Mouse (Mus musculus): ENCODE results near the gene Memo1. TPM values are rescaled to one million over a fixed set of nuclear protein-coding genes. Genes with fewer than 3 reads are reported as not detected.
"Not testable (repeated sequence)": the region's sequence is repeated elsewhere in the genome, so short reads cannot be mapped to it uniquely, and the experiment has no call there.

Memo1 gene
- polyA plus RNA-seq (2016; fragmentation: Nextera tagmentation; extraction: Ambion mirVana) = 97.7 and 98.5 TPM in 2 replicates

DNA sequence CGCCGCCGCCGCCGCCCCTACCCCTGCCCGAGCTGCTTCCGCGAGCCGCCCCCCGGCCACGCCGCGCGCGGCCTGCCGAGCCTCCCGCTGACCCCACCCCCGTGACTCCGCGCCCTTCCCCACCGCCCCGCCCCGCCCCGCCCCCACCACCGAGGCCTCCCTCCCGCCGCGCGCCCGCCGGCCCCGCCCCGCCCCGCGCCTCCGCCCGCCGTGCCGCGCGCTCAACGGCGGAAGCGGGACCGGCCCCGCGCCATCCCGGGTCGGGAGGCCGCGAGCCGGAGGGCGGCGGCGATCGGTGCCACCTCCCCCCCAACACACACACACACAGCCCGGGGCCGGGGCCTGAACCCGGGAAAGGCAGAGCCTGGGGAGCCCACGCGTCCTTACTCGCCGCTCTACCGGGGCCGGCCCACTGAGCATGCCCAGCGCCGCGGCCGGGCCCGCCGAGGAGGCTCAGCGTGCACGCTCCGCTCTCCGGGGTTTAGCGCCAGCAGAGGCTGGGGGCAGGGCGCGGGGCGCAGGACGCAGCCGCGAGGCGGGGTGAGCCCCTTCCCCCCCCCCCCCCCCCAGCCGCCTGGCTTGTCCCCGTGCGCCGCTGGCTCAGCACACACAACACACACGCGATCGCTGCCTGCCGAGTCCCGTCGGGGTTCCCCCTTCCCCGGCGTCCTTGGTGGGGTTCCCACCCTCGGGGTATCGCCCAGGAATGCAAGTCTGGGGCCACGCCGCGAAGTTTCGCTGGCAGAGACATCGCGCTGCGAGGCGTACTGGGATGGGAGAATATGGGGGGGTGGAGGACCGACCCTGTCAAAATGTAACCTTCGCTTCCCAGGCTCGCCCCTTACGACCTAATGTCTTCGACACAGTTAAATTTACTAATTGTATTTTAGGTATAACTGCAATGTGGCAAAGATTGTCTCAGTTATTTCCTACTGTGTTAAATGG lies at the start of gene Memo1:
Memo1 (minus strand) TSS at position 496 of the 945 bp plus-strand sequence.
- H3K9me3 ChIP-seq (replicated peaks) = no peaks in the 10 kb centered on the region
- peak within 1 kb of the TSS; percentile 92 for H3K4me2 ChIP-seq
- peak; percentile 85 for ATAC-seq
- WGBS (ENCODE audit: insufficient replicate concordance) = under 1% methylated on average over 45 of the region's 110 CpGs
- peak within 1 kb of the TSS; percentile 95 for H3K27ac ChIP-seq
- peak within 1 kb of the TSS; percentile 97 for H3K9ac ChIP-seq
- peak within 1 kb of the TSS; percentile 96 for H3K4me3 ChIP-seq
- H3K4me1 ChIP-seq = peaks cover 40% of the 10 kb centered on the region
- H3K27me3 ChIP-seq (replicated peaks) = no peaks in the 10 kb centered on the region
- H3K36me3 ChIP-seq = peaks cover 25% of the 10 kb centered on the region

DNA sequence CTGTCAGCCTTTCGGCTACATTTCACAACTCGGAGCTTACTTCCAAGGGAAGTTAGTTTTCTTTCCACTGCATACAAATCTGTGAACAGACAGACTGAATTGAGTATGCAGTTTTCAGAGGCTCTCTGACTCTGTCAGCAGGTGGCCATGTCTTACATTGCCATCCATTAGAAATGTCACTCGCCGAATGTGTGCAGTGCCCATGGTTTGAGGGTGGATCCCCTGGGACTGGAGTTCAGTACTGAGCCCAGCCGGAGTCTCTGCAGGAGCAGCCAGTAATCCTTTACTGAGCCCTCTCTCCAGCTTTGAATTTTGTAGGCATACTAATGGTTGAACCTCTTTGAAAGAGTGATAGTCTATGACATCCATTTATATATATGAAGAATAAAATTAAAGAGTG lies 45.8 kb upstream of the Memo1 start:
- peak overlapping the region; percentile 89 for H3K4me2 ChIP-seq
- H3K27ac ChIP-seq = no peak overlapping the region
- ATAC-seq = no peak
- WGBS (ENCODE audit: insufficient replicate concordance) = 79% methylated on average over 5 of the region's 5 CpGs
- H3K4me3 ChIP-seq = no peak overlapping the region
- H3K4me1 ChIP-seq = peaks cover 43% of the 10 kb centered on the region
- H3K9ac ChIP-seq = peak overlapping the region; percentile 99; the same call in 1 of the 2 replicates
- H3K9me3 ChIP-seq (replicated peaks) = no peaks in the 10 kb centered on the region
- peaks cover 4% of the 10 kb centered on the region for H3K36me3 ChIP-seq
- no peaks in the 10 kb centered on the region for H3K27me3 ChIP-seq (replicated peaks)

DNA sequence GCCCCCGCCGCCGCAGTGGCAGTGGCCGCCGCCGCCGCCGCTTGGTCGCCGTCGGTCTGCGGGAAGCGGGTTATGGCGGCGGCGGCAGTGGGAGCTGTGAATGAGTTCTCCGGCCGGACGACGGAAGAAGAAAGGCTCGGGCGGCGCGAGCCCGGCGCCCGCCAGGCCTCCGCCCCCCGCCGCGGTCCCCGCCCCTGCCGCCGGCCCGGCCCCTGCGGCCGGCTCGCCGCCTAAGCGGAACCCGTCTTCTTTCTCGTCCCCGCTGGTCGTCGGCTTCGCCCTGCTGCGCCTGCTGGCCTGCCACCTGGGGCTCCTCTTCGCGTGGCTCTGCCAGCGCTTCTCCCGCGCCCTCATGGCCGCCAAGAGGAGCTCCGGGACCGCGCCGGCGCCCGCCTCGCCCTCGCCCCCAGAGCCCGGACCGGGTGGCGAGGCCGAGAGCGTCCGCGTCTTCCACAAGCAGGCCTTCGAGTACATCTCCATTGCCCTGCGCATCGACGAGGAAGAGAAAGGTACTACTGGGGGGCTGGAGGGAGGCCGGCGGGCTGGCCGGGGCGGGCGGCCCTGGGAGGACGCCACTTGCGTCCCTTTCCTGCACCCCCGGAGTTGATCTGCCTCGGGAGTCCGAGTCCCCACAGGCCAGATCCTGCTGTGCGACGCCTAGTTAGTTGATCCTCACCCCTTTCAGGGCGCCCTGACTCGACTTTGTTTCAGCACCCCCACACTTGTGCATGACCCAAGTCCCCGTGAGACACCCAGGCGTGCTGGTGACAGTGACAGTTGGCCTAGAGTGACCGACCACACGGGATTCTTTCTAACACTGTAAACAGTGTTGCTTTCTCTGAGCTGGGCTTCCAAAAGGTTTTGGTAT lies 43.9 kb upstream of the Memo1 start, which contains the start of gene Spast:
Spast (plus strand) TSS at position 51 of the 868 bp plus-strand sequence.
- WGBS (ENCODE audit: insufficient replicate concordance) = 1% methylated on average over 66 of the region's 90 CpGs
- H3K4me3 ChIP-seq = peak within 1 kb of the TSS; percentile 100
- peak within 1 kb of the TSS; percentile 99 for H3K9ac ChIP-seq
- H3K4me2 ChIP-seq = peak within 1 kb of the TSS; percentile 89
- H3K27ac ChIP-seq = peak within 1 kb of the TSS; percentile 97
- H3K36me3 ChIP-seq = peaks cover 4% of the 10 kb centered on the region
- peaks cover 43% of the 10 kb centered on the region for H3K4me1 ChIP-seq
- no peaks in the 10 kb centered on the region for H3K9me3 ChIP-seq (replicated peaks)
- peak; percentile 87 for ATAC-seq
- no peaks in the 10 kb centered on the region for H3K27me3 ChIP-seq (replicated peaks)

DNA sequence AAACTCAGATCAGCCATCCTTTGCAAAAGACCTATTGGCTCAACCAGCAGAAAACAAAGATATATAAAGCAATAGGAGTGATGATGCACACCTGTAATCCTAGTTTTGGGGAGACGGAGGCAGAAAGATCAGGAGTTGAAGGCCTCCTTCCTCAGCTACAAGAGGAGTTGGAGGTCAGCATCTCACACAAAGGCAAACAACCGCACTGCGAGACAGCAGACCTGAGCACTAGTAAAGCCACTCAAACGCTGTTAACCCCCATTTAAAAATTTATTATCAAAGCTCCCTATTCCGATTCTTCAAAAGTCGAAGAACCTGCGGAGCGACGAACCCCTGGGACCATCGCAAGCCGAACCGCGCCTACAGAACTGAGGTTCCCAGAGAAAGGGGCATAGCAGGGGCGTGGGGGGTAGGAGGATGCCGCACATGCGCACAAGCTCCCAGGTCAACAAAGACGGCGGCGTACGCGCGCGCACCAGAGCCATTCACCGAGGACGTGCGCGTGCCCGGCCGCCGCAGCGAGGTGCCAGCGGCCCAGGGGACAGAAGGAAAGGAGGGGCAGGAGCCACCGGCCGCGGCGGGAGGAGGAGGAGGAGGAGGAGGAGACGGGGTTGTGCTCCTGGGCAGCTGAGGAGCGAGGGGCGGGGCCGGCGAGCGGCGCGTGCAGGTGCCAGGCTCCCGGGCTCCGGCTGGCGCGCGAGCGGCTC lies 43.1 kb upstream of the Memo1 start:
- H3K4me1 ChIP-seq = peaks cover 43% of the 10 kb centered on the region
- ATAC-seq = peak; percentile 96
- under 1% methylated on average over 48 of the region's 50 CpGs for WGBS (ENCODE audit: insufficient replicate concordance)
- H3K4me2 ChIP-seq = peak overlapping the region; percentile 89
- peak overlapping the region; percentile 99 for H3K9ac ChIP-seq
- H3K27ac ChIP-seq = peak overlapping the region; percentile 97
- no peaks in the 10 kb centered on the region for H3K36me3 ChIP-seq
- no peaks in the 10 kb centered on the region for H3K9me3 ChIP-seq (replicated peaks)
- peak overlapping the region; percentile 100 for H3K4me3 ChIP-seq
- no peaks in the 10 kb centered on the region for H3K27me3 ChIP-seq (replicated peaks)

DNA sequence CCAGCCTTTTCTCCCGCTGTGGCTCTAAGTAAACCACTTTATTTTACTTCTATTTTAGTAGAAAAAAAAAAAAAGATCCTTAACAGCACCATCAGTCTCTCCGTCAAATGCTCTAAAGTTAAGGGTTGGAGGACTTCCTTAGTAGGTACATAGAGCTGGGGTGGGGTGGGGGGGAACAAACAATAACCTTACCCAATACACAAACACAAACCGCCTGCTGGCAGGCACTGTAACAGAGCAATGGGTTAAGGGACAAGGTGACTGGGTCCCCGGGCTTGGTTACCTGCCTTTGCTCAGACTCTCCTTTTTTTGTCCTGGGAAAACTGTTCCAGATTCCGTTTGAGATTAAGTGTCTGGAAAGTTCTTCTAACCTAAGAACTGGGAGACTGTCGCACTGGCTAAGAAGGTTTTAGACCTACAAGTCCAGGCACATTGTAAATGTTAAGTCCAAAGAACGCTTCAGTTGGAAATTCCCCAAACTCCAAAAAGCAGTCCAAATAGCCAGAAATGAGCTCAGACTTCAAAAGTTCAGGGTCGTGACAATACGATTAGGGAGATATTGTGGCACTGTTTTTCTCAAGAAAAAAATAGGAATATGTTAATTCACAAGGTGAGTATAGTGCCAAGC lies 35.8 kb upstream of the Memo1 start:
- no peaks in the 10 kb centered on the region for H3K27me3 ChIP-seq (replicated peaks)
- H3K4me3 ChIP-seq = no peak overlapping the region
- ATAC-seq = 0 out of 2 replicates have a peak, but pooled peaks have one; percentile 35
- no peaks in the 10 kb centered on the region for H3K36me3 ChIP-seq
- no peaks in the 10 kb centered on the region for H3K4me1 ChIP-seq
- no peak overlapping the region for H3K4me2 ChIP-seq
- 58% methylated on average over 9 of the region's 9 CpGs for WGBS (ENCODE audit: insufficient replicate concordance)
- H3K9me3 ChIP-seq (replicated peaks) = no peaks in the 10 kb centered on the region
- H3K27ac ChIP-seq = no peak overlapping the region
- H3K9ac ChIP-seq = no peak overlapping the region

DNA sequence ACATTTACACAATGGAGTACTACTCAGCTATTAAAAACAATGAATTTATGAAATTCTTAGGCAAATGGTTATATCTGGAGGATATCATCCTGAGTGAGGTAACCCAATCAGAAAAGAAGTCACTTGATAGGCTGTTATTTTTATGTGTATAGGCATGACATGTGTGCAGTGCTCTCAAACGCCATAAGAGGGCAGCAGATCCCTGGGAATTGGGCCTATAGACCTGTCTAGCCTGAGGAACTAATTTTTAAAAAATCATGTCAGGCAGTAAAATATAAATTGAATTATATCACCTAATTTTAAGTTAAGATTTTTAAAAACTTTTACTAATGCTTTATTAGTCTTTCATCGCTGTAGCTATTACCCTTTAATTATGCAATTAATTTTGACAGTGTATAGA lies 32.8 kb upstream of the Memo1 start:
- H3K27ac ChIP-seq; H3K4me2 ChIP-seq; H3K9ac ChIP-seq; H3K9me3 ChIP-seq (replicated peaks); H3K4me3 ChIP-seq; H3K36me3 ChIP-seq; H3K4me1 ChIP-seq; H3K27me3 ChIP-seq (replicated peaks): not testable (repeated sequence)
- ATAC-seq = peak; percentile 61; the same call in 1 of the 2 replicates
- WGBS (ENCODE audit: insufficient replicate concordance) = 38% methylated on average over 2 of the region's 2 CpGs

DNA sequence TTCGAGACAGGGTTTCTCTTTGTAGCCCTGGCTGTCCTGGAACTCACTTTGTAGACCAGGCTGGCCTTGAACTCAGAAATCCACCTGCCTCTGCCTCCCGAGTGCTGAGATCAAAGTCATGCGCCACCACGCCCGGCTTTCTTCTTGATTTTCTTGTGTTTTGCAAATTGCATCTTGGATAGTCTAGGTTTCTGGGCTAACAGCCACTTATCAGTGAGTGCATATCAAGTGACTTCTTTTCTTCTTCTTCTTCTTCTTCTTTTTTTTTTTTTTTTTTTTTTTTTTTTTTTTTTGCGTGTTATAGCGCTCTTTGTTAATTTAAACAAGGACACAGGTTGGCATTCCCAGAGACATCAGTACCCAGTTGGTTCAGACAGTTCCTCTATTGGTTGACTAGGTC lies 31.9 kb upstream of the Memo1 start:
- H3K9ac ChIP-seq; ATAC-seq; H3K36me3 ChIP-seq; H3K4me3 ChIP-seq; H3K4me2 ChIP-seq; H3K27me3 ChIP-seq (replicated peaks); H3K4me1 ChIP-seq; H3K27ac ChIP-seq; H3K9me3 ChIP-seq (replicated peaks): not testable (repeated sequence)
- WGBS (ENCODE audit: insufficient replicate concordance) = 70% methylated on average over 7 of the region's 7 CpGs

DNA sequence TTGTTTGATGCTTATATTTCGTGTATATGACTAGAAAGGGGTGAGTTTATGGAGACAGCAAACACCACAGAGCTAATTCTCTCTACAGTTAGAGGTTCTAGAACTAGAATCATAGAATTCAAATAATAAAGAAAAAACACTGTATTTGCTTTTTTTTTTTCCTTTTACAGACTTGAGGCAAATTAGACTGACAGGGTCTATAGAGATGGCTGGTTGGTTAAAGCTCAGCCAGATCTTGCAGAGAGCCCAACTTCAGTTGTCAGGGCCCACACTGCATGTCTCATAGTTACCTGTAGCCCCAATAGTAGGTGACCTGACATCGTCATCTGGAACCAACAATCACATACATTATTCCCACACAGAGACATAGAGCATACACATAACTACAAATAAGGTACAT lies 28.5 kb upstream of the Memo1 start, which contains the start of gene Dpy30:
Dpy30 (minus strand) TSS at position 101 of the 400 bp plus-strand sequence.
- 71% methylated on average over 2 of the region's 2 CpGs for WGBS (ENCODE audit: insufficient replicate concordance)
- no peak within 1 kb of the TSS for H3K27ac ChIP-seq
- H3K4me2 ChIP-seq = no peak within 1 kb of the TSS
- H3K36me3 ChIP-seq = no peaks in the 10 kb centered on the region
- no peak within 1 kb of the TSS for H3K4me3 ChIP-seq
- H3K9ac ChIP-seq = no peak within 1 kb of the TSS
- no peaks in the 10 kb centered on the region for H3K27me3 ChIP-seq (replicated peaks)
- no peaks in the 10 kb centered on the region for H3K4me1 ChIP-seq
- ATAC-seq = no peak
- no peaks in the 10 kb centered on the region for H3K9me3 ChIP-seq (replicated peaks)

DNA sequence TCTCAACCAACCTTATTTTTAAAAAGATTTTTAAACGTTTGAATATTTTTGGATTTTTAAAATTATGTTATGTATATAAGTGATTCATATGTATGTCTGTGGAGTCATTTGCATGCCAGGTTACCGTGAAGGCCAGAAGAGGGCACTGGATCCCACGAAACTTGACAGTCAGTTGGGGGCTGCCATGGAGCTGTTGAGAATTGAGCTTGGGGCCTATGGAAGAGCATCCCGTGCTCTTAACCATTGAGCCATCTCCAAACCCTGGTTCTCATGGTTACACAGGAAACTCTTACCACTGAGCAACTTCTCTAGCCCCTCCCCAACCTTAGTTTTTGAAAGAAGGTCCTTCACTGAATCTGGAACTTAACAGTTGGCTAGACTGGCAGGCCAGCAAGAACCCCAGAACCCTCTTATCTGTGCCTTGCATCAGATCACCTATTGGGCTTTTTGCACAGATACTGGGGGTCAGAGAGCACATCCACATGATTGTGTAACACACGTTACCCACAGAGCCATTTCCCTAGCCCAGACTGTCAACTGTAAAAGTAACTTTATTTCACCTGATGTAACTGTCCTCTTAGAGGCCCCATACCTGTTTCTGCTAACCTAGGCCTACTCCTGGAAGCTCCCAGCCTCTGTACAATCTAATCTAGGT lies 27.2 kb upstream of the Memo1 start:
- Histone ChIP-seq H3K27ac (no peak overlapping the region), H3K4me2 (no peak overlapping the region), H3K27me3 (replicated peaks) (no peaks in the 10 kb centered on the region), H3K36me3 (no peaks in the 10 kb centered on the region), H3K4me3 (no peak overlapping the region), H3K4me1 (0 out of 2 replicates have a peak, but pooled peaks cover under 1% of the 10 kb centered on the region), H3K9me3 (replicated peaks) (no peaks in the 10 kb centered on the region), H3K9ac (no peak overlapping the region)
- no peak for ATAC-seq
- WGBS (ENCODE audit: insufficient replicate concordance) = 40% methylated on average over 5 of the region's 5 CpGs

DNA sequence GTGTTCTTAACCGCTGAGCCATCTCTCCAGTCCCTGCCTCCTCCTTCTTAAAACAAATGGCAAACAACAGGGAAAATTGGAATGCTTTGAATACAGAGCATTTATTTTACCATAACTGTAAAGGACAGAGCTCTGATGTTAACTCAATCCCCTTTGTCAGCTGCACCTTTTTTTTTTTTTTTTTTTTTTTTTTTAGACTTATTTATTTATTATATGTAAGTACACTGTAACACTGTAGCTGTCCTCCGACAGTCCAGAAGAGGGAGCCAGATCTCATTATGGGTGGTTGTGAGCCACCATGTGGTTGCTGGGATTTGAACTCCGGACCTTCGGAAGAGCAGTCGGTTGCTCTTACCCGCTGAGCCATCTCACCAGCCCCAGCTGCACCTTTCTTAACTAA lies 23.4 kb upstream of the Memo1 start:
- ATAC-seq = no peak
- H3K36me3 ChIP-seq = peaks cover 8% of the 10 kb centered on the region
- WGBS (ENCODE audit: insufficient replicate concordance) = 89% methylated on average over 6 of the region's 6 CpGs
- no peak overlapping the region for H3K27ac ChIP-seq
- H3K4me3 ChIP-seq = no peak overlapping the region
- H3K9ac ChIP-seq = no peak overlapping the region
- H3K4me1 ChIP-seq = peaks cover 24% of the 10 kb centered on the region
- H3K9me3 ChIP-seq (replicated peaks) = no peaks in the 10 kb centered on the region
- H3K4me2 ChIP-seq = no peak overlapping the region
- H3K27me3 ChIP-seq (replicated peaks) = no peaks in the 10 kb centered on the region
